Mouse (Mus musculus): ENCODE measurements around the gene Ccdc194. TPM values are rescaled to one million over a fixed set of nuclear protein-coding genes. Genes with fewer than 3 reads are reported as not detected.
A peak's percentile ranks its signal among the peaks of the same experiment; 100 is the strongest.

Ccdc194 gene
- polyA plus RNA-seq, 1 experiment from 2014 or later, result not detected

DNA sequence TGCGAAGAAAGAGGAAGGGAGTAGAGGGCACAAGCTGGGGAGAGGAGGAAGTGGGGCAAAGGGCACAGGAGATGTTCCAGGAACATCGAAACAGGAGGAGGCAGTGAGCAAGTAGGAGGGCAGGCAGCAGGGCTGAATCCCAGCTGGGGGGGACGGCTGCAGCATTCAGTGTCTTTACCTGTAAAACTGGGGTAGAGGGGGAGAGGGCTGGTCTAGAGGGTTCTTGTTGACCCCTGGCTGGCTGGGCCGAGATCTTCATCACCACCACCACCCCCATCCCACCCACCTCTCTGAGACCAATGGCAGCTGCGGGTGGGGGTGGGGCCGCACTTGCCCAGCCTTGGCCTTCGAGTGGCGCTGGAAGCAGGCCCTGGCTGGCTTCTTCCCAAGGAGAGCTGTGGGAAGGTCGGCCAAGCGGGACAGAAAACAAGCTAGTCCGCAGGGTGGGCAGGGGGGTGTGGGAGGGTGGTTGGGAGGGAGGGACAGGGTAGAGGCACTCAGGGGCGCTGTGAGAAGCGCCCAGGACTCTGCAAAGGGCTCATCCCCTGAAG, 43.0 kb upstream of the Ccdc194 start, which contains the start of gene Slc27a1:
Gene Slc27a1 (plus strand): TSS at position 496 of the 551 bp plus-strand sequence.
- Histone ChIP-seq H3K27ac (ENCODE audit: low read length) (peak within 1 kb of the TSS; percentile 79), H3K4me3 (replicated peaks; ENCODE audit: low read length) (peak within 1 kb of the TSS; percentile 66), H3K36me3 (ENCODE audit: control insufficient read depth, insufficient read depth) (no peaks in the 10 kb centered on the region), H3K27me3 (replicated peaks; ENCODE audit: control insufficient read depth, insufficient read depth, low read length) (no peaks in the 10 kb centered on the region), H3K4me2 (ENCODE audit: low read length) (peak within 1 kb of the TSS; percentile 53), H3K9me3 (ENCODE audit: control insufficient read depth, low read length) (no peaks in the 10 kb centered on the region), H3K9ac (replicated peaks; ENCODE audit: low read depth, low read length) (peak within 1 kb of the TSS; percentile 56), H3K4me1 (replicated peaks; ENCODE audit: control insufficient read depth, insufficient read depth, low read length) (peaks cover 30% of the 10 kb centered on the region)
- 11% methylated on average over 13 of the region's 13 CpGs for WGBS
- no peak for ATAC-seq

DNA sequence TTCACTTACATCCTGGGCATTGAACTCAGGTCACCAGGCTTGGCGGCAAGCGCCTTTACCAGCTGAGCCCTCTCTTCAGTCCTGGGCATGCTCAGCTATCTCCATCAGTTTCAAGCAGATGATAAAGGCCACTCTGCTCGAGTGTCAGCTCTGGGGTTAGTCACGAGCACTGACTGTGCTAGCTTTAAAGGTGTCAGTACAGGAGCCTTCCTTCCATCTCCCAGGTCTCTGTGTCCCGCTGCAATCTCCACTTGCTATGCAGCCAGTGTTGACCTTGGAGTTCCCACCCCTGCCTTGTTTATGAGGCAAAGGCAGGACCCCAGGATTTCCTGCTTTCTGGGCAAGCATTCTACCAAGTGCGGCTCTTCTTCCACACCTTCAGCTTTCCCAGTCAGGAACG, 42.1 kb upstream of the Ccdc194 start:
- WGBS, result 81% methylated on average over 7 of the region's 7 CpGs

DNA sequence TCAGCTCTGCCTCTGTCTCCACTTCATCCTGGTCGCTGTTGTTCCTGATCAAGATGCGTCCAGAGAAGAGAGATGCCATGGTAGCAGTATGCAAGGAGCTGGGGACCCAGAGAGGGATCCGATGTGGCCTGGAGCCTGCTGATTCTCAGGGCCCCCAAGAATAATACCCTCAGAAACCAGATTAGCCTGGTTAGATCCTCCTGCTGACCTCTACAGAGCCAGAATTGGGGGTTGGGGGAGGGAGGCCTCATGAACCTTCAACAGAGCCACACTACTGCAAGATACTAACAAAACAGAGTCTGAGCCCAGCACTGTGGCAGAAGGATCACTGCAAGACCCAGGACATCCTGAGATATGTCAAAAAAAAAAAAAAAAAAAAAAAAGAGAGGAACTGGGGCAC, 41.0 kb upstream of the Ccdc194 start, which contains the start of gene Nxnl1:
Gene Nxnl1 (minus strand): TSS at position 101 of the 400 bp plus-strand sequence.
- Histone ChIP-seq H3K36me3 (ENCODE audit: control insufficient read depth, insufficient read depth) (no peaks in the 10 kb centered on the region), H3K27me3 (replicated peaks; ENCODE audit: control insufficient read depth, insufficient read depth, low read length) (peaks cover 14% of the 10 kb centered on the region), H3K4me1 (replicated peaks; ENCODE audit: control insufficient read depth, insufficient read depth, low read length) (peaks cover 21% of the 10 kb centered on the region), H3K27ac (ENCODE audit: low read length) (no peak within 1 kb of the TSS), H3K9ac (replicated peaks; ENCODE audit: low read depth, low read length) (no peak within 1 kb of the TSS), H3K4me2 (ENCODE audit: low read length) (no peak within 1 kb of the TSS), H3K4me3 (replicated peaks; ENCODE audit: low read length) (no peak within 1 kb of the TSS), H3K9me3 (ENCODE audit: control insufficient read depth, low read length) (no peaks in the 10 kb centered on the region)
- 49% methylated on average over 3 of the region's 3 CpGs for WGBS
- no peak for ATAC-seq

More for the DNA sequence above, 42.1 kb upstream of the Ccdc194 start:
- peaks cover 28% of the 10 kb centered on the region for H3K4me1 ChIP-seq (replicated peaks; ENCODE audit: control insufficient read depth, insufficient read depth, low read length)
- H3K9ac ChIP-seq (replicated peaks; ENCODE audit: low read depth, low read length), result no peak overlapping the region
- H3K4me2 ChIP-seq (ENCODE audit: low read length), result no peak overlapping the region
- no peaks in the 10 kb centered on the region for H3K9me3 ChIP-seq (ENCODE audit: control insufficient read depth, low read length)
- no peak overlapping the region for H3K27ac ChIP-seq (ENCODE audit: low read length)
- ATAC-seq, result no peak
- H3K36me3 ChIP-seq (ENCODE audit: control insufficient read depth, insufficient read depth), result no peaks in the 10 kb centered on the region
- no peak overlapping the region for H3K4me3 ChIP-seq (replicated peaks; ENCODE audit: low read length)
- peaks cover 3% of the 10 kb centered on the region; the same call in 1 of the 2 replicates for H3K27me3 ChIP-seq (replicated peaks; ENCODE audit: control insufficient read depth, insufficient read depth, low read length)

DNA sequence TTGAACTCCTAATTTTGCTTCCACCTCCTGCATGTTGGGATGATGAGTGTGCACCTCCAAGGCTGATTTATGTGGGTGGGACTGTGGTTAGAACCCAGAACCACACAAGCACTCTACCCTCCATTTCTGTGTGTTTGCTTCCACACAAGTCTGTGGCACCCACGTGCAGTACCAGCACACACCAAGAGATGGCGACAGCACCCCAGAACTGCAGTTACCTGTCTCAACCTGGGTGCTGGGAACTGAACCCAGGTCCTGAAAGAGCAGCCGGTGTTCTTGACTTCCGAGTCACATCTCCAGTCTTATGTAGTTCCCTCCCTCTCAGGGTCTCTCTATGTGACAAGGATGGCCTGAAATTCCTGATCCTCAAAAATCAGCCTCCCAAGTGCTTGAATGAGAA, 38.5 kb upstream of the Ccdc194 start:
- H3K9ac ChIP-seq (replicated peaks; ENCODE audit: low read depth, low read length), result no peak overlapping the region
- WGBS, result 94% methylated on average over 4 of the region's 4 CpGs
- H3K4me1 ChIP-seq (replicated peaks; ENCODE audit: control insufficient read depth, insufficient read depth, low read length), result peaks cover 12% of the 10 kb centered on the region
- H3K27me3 ChIP-seq (replicated peaks; ENCODE audit: control insufficient read depth, insufficient read depth, low read length), result peaks cover 34% of the 10 kb centered on the region
- no peaks in the 10 kb centered on the region for H3K9me3 ChIP-seq (ENCODE audit: control insufficient read depth, low read length)
- H3K36me3 ChIP-seq (ENCODE audit: control insufficient read depth, insufficient read depth), result no peaks in the 10 kb centered on the region
- H3K27ac ChIP-seq (ENCODE audit: low read length), result no peak overlapping the region
- no peak overlapping the region for H3K4me3 ChIP-seq (replicated peaks; ENCODE audit: low read length)
- no peak overlapping the region for H3K4me2 ChIP-seq (ENCODE audit: low read length)
- ATAC-seq, result no peak

DNA sequence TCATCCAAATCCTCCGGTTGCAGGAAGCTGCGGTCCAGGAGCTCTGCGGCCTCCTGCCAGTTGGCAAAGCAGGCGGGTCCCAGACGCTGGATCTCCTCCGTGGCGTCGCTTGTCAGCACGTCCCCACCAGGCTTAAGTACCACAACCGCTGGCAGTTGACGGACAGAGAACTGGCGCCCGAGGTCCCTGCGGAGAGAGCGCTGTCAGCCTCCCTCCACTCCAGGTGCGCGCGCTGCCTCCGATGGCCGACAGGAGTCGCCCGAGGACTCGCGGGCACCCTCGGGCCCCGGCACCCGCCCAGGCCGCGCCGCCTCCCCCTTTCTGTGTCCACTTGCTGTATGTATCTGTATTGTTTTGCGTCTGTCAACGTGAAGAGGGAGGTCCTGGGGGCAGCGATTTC, 37.2 kb upstream of the Ccdc194 start:
- ATAC-seq, result peak; percentile 46
- Histone ChIP-seq H3K27me3 (replicated peaks; ENCODE audit: control insufficient read depth, insufficient read depth, low read length) (peaks cover 46% of the 10 kb centered on the region), H3K4me3 (replicated peaks; ENCODE audit: low read length) (peak overlapping the region; percentile 26), H3K4me2 (ENCODE audit: low read length) (peak overlapping the region; percentile 46), H3K36me3 (ENCODE audit: control insufficient read depth, insufficient read depth) (no peaks in the 10 kb centered on the region), H3K9ac (replicated peaks; ENCODE audit: low read depth, low read length) (no peak overlapping the region; the same call in 1 of the 2 replicates), H3K9me3 (ENCODE audit: control insufficient read depth, low read length) (no peaks in the 10 kb centered on the region), H3K27ac (ENCODE audit: low read length) (no peak overlapping the region), H3K4me1 (replicated peaks; ENCODE audit: control insufficient read depth, insufficient read depth, low read length) (peaks cover 13% of the 10 kb centered on the region)
- under 1% methylated on average over 33 of the region's 33 CpGs for WGBS

DNA sequence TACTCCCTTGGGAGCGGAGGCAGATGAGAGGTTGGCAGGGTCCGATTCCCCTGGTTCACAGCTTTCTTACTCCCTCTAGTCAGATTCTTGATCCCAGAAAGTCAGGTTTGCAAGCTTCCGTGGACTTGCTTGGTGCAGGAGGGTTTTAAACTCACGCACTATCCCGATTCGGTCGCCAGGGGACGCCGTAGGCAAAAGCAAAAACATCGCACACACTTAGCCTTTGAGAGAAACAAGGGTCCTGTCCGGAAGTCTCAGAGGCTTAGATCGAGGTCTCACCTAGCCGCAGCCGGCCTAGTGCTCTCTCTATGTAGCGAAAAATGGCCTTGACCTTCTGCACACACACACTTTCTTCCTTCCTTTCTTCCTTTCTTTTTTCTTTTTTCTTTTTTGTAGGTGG, 35.9 kb upstream of the Ccdc194 start:
- Histone ChIP-seq H3K36me3 (ENCODE audit: control insufficient read depth, insufficient read depth) (no peaks in the 10 kb centered on the region), H3K4me1 (replicated peaks; ENCODE audit: control insufficient read depth, insufficient read depth, low read length) (peaks cover 13% of the 10 kb centered on the region), H3K9ac (replicated peaks; ENCODE audit: low read depth, low read length) (no peak overlapping the region), H3K27me3 (replicated peaks; ENCODE audit: control insufficient read depth, insufficient read depth, low read length) (peaks cover 59% of the 10 kb centered on the region), H3K4me2 (ENCODE audit: low read length) (no peak overlapping the region), H3K4me3 (replicated peaks; ENCODE audit: low read length) (no peak overlapping the region), H3K9me3 (ENCODE audit: control insufficient read depth, low read length) (no peaks in the 10 kb centered on the region), H3K27ac (ENCODE audit: low read length) (no peak overlapping the region)
- ATAC-seq, result peak; percentile 46
- 3% methylated on average over 15 of the region's 15 CpGs for WGBS

DNA sequence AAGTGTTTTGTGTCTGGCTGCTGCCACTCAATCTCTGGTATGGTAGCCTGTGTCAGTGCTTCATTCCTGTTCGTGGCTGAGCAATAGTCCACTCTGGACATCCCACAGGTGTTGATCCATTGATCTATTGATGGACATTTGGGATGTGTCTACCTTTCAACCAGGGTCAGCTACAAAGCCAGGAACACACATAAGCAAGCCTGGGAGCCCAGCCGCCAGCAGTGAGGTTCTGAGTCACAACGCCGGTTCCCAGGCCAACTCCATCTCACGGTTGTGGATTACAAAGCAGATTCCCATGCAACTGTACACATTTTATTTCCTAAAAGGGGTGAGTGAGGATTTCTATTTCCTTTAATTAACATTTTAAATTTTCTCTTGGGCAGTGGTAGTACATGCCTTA, 35.3 kb upstream of the Ccdc194 start:
- H3K9ac ChIP-seq (replicated peaks; ENCODE audit: low read depth, low read length), result no peak overlapping the region
- H3K4me1 ChIP-seq (replicated peaks; ENCODE audit: control insufficient read depth, insufficient read depth, low read length), result peaks cover 13% of the 10 kb centered on the region
- no peaks in the 10 kb centered on the region for H3K9me3 ChIP-seq (ENCODE audit: control insufficient read depth, low read length)
- H3K36me3 ChIP-seq (ENCODE audit: control insufficient read depth, insufficient read depth), result no peaks in the 10 kb centered on the region
- WGBS, result 80% methylated on average over 5 of the region's 5 CpGs
- peaks cover 65% of the 10 kb centered on the region for H3K27me3 ChIP-seq (replicated peaks; ENCODE audit: control insufficient read depth, insufficient read depth, low read length)
- no peak overlapping the region for H3K27ac ChIP-seq (ENCODE audit: low read length)
- no peak for ATAC-seq
- no peak overlapping the region for H3K4me3 ChIP-seq (replicated peaks; ENCODE audit: low read length)
- no peak overlapping the region for H3K4me2 ChIP-seq (ENCODE audit: low read length)

DNA sequence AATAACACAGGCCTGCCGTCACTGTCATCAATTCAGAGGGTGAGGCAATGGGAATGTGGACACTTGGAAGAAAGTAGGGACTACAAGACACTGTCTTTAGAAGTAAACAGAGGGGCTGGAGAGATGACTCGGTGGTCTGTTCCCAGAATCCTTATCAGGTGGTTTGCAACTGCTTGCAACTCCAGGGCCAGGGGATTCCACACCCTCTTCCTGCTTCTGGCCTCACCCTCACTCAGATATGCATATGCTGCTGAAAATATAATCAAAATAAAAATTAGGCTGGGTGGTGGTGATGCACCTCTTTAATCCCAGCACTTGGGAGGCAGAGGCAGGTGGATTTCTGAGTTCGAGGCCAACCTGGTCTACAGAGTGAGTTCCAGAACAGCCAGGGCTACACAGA, 34.6 kb upstream of the Ccdc194 start:
- Histone ChIP-seq H3K4me3 (replicated peaks; ENCODE audit: low read length) (no peak overlapping the region), H3K4me1 (replicated peaks; ENCODE audit: control insufficient read depth, insufficient read depth, low read length) (peaks cover 13% of the 10 kb centered on the region), H3K36me3 (ENCODE audit: control insufficient read depth, insufficient read depth) (no peaks in the 10 kb centered on the region), H3K9ac (replicated peaks; ENCODE audit: low read depth, low read length) (no peak overlapping the region), H3K9me3 (ENCODE audit: control insufficient read depth, low read length) (no peaks in the 10 kb centered on the region), H3K27me3 (replicated peaks; ENCODE audit: control insufficient read depth, insufficient read depth, low read length) (peaks cover 67% of the 10 kb centered on the region), H3K4me2 (ENCODE audit: low read length) (no peak overlapping the region), H3K27ac (ENCODE audit: low read length) (no peak overlapping the region)
- WGBS, result 74% methylated on average over 3 of the region's 3 CpGs
- ATAC-seq, result no peak

DNA sequence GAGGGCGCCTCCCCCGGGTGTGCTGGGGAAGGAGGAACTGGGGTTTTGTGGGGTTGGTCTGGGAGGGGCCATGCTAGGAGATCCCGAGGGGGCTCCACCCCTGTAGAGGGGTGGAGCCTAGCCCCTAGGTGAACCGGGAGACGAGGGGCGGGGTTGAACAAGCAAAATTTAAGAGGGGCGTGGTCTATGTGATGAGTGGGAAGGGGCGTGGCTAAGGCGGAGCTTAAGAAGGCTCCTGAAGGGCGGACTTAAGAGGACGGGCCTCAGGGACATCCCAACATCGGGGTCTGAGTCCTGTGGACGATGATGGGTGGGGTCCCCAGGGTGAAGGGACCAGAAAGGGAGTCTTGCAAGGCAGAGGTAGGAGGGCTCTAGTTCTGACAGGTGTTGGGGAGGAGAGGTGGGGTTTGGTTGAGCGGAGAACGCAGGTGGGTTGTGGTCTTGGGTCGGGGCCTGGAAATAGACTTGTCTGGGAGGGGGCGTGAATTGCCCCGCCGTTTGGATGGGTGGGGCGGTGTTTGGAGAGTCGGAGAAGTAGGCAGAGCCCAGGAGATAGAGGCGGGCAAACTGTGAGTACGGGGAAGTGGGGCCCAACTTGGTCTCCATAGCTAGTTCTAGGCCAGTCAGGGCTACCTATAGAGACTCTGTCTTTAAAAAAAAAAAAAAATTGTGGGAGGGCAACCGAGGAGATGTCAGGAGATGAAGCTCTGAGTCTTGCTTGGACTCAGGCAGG, 33.6 kb upstream of the Ccdc194 start:
- Histone ChIP-seq H3K27ac (ENCODE audit: low read length) (no peak overlapping the region), H3K4me2 (ENCODE audit: low read length) (peak overlapping the region; percentile 41), H3K36me3 (ENCODE audit: control insufficient read depth, insufficient read depth) (no peaks in the 10 kb centered on the region), H3K9me3 (ENCODE audit: control insufficient read depth, low read length) (no peaks in the 10 kb centered on the region), H3K4me3 (replicated peaks; ENCODE audit: low read length) (peak overlapping the region; percentile 28), H3K4me1 (replicated peaks; ENCODE audit: control insufficient read depth, insufficient read depth, low read length) (peaks cover 13% of the 10 kb centered on the region), H3K27me3 (replicated peaks; ENCODE audit: control insufficient read depth, insufficient read depth, low read length) (peaks cover 67% of the 10 kb centered on the region), H3K9ac (replicated peaks; ENCODE audit: low read depth, low read length) (no peak overlapping the region)
- WGBS, result 3% methylated on average over 24 of the region's 24 CpGs
- 0 out of 2 replicates have a peak, but pooled peaks have one; percentile 16 for ATAC-seq

Data from forebrain, embryonic 16.5 days (tissue).